Mouse (Mus musculus): ENCODE measurements around the gene Cxcl9. TPM values are rescaled to one million over a fixed set of nuclear protein-coding genes. Genes with fewer than 3 reads are reported as not detected.

Gene Cxcl9
- polyA plus RNA-seq, 1 experiment = not detected

GRCm38 (mm10) chr5:92313776-92314175 lies 14.1 kb downstream of the Cxcl9 start:
- no peak for TF ChIP-seq GATA1 (IDR thresholded peaks at IDR 0.05; ENCODE audit: low read length)

GRCm38 (mm10) chr5:92312046-92312715 lies 15.7 kb downstream of the Cxcl9 start:
- no peak for TF ChIP-seq GATA1 (IDR thresholded peaks at IDR 0.05; ENCODE audit: low read length)

GRCm38 (mm10) chr5:92309681-92310511 lies 18.0 kb downstream of the Cxcl9 start, which contains the start of gene Sdad1:
TSS of gene Sdad1 (minus strand) at chr5:92310479.
- TF ChIP-seq GATA1 (IDR thresholded peaks at IDR 0.05; ENCODE audit: low read length) = no peak

GRCm38 (mm10) chr5:92304291-92304690 lies 23.6 kb downstream of the Cxcl9 start:
- no peak for TF ChIP-seq GATA1 (IDR thresholded peaks at IDR 0.05; ENCODE audit: low read length)

- no peak for TF ChIP-seq GATA1 (IDR thresholded peaks at IDR 0.05; ENCODE audit: low read length)
Measured at GRCm38 (mm10) chr5:92302149-92302840, 25.6 kb downstream of the Cxcl9 start.

GRCm38 (mm10) chr5:92294525-92294924 lies 33.4 kb downstream of the Cxcl9 start:
- no peak for TF ChIP-seq GATA1 (IDR thresholded peaks at IDR 0.05; ENCODE audit: low read length)

- no peak for TF ChIP-seq GATA1 (IDR thresholded peaks at IDR 0.05; ENCODE audit: low read length)
Measured at GRCm38 (mm10) chr5:92291652-92292414, 36.0 kb downstream of the Cxcl9 start.

- TF ChIP-seq GATA1 (IDR thresholded peaks at IDR 0.05; ENCODE audit: low read length) = no peak
Measured at GRCm38 (mm10) chr5:92287840-92288239, 40.0 kb downstream of the Cxcl9 start.

GRCm38 (mm10) chr5:92283107-92283506 lies 44.8 kb downstream of the Cxcl9 start:
- TF ChIP-seq GATA1 (IDR thresholded peaks at IDR 0.05; ENCODE audit: low read length) = peak; percentile 42

GRCm38 (mm10) chr5:92282571-92282970 lies 45.3 kb downstream of the Cxcl9 start:
- no peak for TF ChIP-seq GATA1 (IDR thresholded peaks at IDR 0.05; ENCODE audit: low read length)

- no peak for TF ChIP-seq GATA1 (IDR thresholded peaks at IDR 0.05; ENCODE audit: low read length)
Measured at GRCm38 (mm10) chr5:92278942-92279537, 48.8 kb downstream of the Cxcl9 start.

GRCm38 (mm10) chr5:92277437-92278394 lies 50.2 kb downstream of the Cxcl9 start, which contains the start of gene Naaa:
TSS of gene Naaa (minus strand) at chr5:92278170.
- no peak for TF ChIP-seq GATA1 (IDR thresholded peaks at IDR 0.05; ENCODE audit: low read length)

Other genes starting within 250 kb of the Cxcl9 start
- 13.9 and 16.0 TPM in 2 replicates for gene G3bp2, start 244.4 kb downstream of the Cxcl9 start, polyA plus RNA-seq (2012)
- 7.5 and 36.1 TPM in 2 replicates for gene Uso1, start 190.1 kb downstream of the Cxcl9 start, polyA plus RNA-seq (2012)
- not detected in 2 replicates for gene U90926, start 112.7 kb downstream of the Cxcl9 start, polyA plus RNA-seq (2012)
- gene Ppef2, start 71.8 kb downstream of the Cxcl9 start, polyA plus RNA-seq (2012) = 0.03 TPM in 1 of 2 replicates, not detected in the other
- gene Naaa, start 49.9 kb downstream of the Cxcl9 start, polyA plus RNA-seq (2012) = 5.0 and 5.2 TPM in 2 replicates
- 57.1 and 76.7 TPM in 2 replicates for gene Sdad1, start 17.6 kb downstream of the Cxcl9 start, polyA plus RNA-seq (2012)
- not detected in 2 replicates for gene Art3, start 3.7 kb upstream of the Cxcl9 start, polyA plus RNA-seq (2012)
- gene Cxcl10, start 20.8 kb upstream of the Cxcl9 start, polyA plus RNA-seq (2012) = not detected in 2 replicates
- gene Nup54, start 107.1 kb upstream of the Cxcl9 start, polyA plus RNA-seq (2012) = 20.2 and 39.4 TPM in 2 replicates
- gene Scarb2, start 178.8 kb upstream of the Cxcl9 start, polyA plus RNA-seq (2012) = 9.4 and 11.2 TPM in 2 replicates
- gene Fam47e, start 227.0 kb upstream of the Cxcl9 start, polyA plus RNA-seq (2012) = not detected in 2 replicates

All from G1E-ER4 (cell line).